Mouse (Mus musculus) cortical plate, adult 2 months (tissue): ENCODE measurements around the gene Gga1.

Experiments
- CTCF ChIP-seq: fragments of 200-500 bp; IDR thresholded peaks from 2 replicates; pipeline ENCODE4 v1.5.1; 2011; ENCODE audit warnings: mild to moderate bottlenecking, control low read depth, low read length; ENCODE audit not compliant: insufficient read depth; ENCODE audit errors: extremely low read depth
- POLR2A ChIP-seq: fragments of 200-500 bp; IDR thresholded peaks from 2 replicates; pipeline ENCODE4 v1.6.1; 2011; ENCODE audit warnings: mild to moderate bottlenecking, low read length, control low read depth; ENCODE audit not compliant: insufficient read depth; ENCODE audit errors: extremely low read depth

- TF ChIP-seq POLR2A (no peak), CTCF (no peak)
Observed at GRCm38 (mm10) chr15:78842371-78843163, 34.4 kb upstream of the Gga1 start, which contains the start of gene Cdc42ep1.
